In genomic region chr17:56546576-56546975, GRCm38 (mm10) we compare ENCODE assay signal across 21 mouse cellular contexts. TPM values are rescaled to one million over a fixed set of nuclear protein-coding genes. Genes with fewer than 3 reads are reported as not detected.
A peak's percentile ranks its signal among the peaks of the same experiment; 100 is the strongest.
DNase-seq lines count a peak whose midpoint lies in the region; ATAC-seq and TF ChIP-seq lines count a peak whose summit lies in the region.
"Had no signal": no experiment of that assay in that cellular context is flagged by ENCODE, and none has a peak within 500 bp of the region (broad histone marks: within the 10 kb centered on the region; RNA-seq: fewer than 3 reads in every experiment).

No protein-coding gene starts in this region.

- no peak for ATAC-seq in forebrain, embryonic 12.5 days (ENCODE audit: low FRiP score)
- no peak for ATAC-seq in hindbrain, embryonic 16.5 days
- no peak for ATAC-seq in midbrain, embryonic 15.5 days (replicated peaks)
- no peak for ATAC-seq in intestine, embryonic 16.5 days

- H3K4me1 ChIP-seq in forebrain, embryonic 12.5 days: peaks cover 50% of the 10 kb centered on the region
- H3K4me1 ChIP-seq in hindbrain, embryonic 16.5 days (ENCODE audit: control insufficient read depth, insufficient read depth, low read depth, low read length): peaks cover 20% of the 10 kb centered on the region
- peaks cover 31% of the 10 kb centered on the region for H3K4me1 ChIP-seq in midbrain, embryonic 15.5 days
- H3K4me1 ChIP-seq in intestine, embryonic 16.5 days (ENCODE audit: control insufficient read depth, insufficient read depth, low read length): no peaks in the 10 kb centered on the region

- no peak for DNase-seq in layer of hippocampus, adult 2 months (ENCODE audit: low spot score in 2 of 2)
- DNase-seq in layer of hippocampus, adult 9-10 months (ENCODE audit: low spot score): no peak
- no peak for DNase-seq in adrenal gland, postnatal 36 days
- DNase-seq in adrenal gland, adult 18-20 months (ENCODE audit: low spot score in 2 of 2): no peak
- DNase-seq: lung, postnatal 36 days; thymus, postnatal 4 days had no signal

- no peak overlapping the region for H3K4me2 ChIP-seq in forebrain, embryonic 12.5 days
- no peak overlapping the region for H3K4me2 ChIP-seq in hindbrain, embryonic 16.5 days (ENCODE audit: low read length)
- no peak overlapping the region for H3K4me2 ChIP-seq in midbrain, embryonic 15.5 days
- no peak overlapping the region for H3K4me2 ChIP-seq in intestine, embryonic 16.5 days (ENCODE audit: low read depth, low read length)

- H3K36me3 ChIP-seq in forebrain, embryonic 12.5 days (replicated peaks): no peaks in the 10 kb centered on the region
- no peaks in the 10 kb centered on the region for H3K36me3 ChIP-seq in hindbrain, embryonic 16.5 days (ENCODE audit: control insufficient read depth, insufficient read depth, low read length)
- H3K36me3 ChIP-seq in midbrain, embryonic 15.5 days (replicated peaks): no peaks in the 10 kb centered on the region
- no peaks in the 10 kb centered on the region for H3K36me3 ChIP-seq in intestine, embryonic 16.5 days (ENCODE audit: control insufficient read depth, insufficient read depth, low read length)

- H3K9ac ChIP-seq in forebrain, embryonic 12.5 days: no peak overlapping the region
- no peak overlapping the region; the same call in 1 of the 2 replicates for H3K9ac ChIP-seq in hindbrain, embryonic 16.5 days (ENCODE audit: low read depth, low read length)
- H3K9ac ChIP-seq in midbrain, embryonic 15.5 days: no peak overlapping the region
- H3K9ac ChIP-seq in intestine, embryonic 16.5 days (ENCODE audit: low read depth, low read length): no peak overlapping the region
- H3K9ac ChIP-seq: liver, embryonic 14.5 days had no signal

- H3K27me3 ChIP-seq in forebrain, embryonic 12.5 days: no peaks in the 10 kb centered on the region
- no peaks in the 10 kb centered on the region for H3K27me3 ChIP-seq in hindbrain, embryonic 16.5 days (replicated peaks; ENCODE audit: control insufficient read depth, insufficient read depth, low read length)
- no peaks in the 10 kb centered on the region for H3K27me3 ChIP-seq in midbrain, embryonic 15.5 days (replicated peaks)
- H3K27me3 ChIP-seq in intestine, embryonic 16.5 days (replicated peaks; ENCODE audit: control insufficient read depth, insufficient read depth, low read length): no peaks in the 10 kb centered on the region

- no peaks in the 10 kb centered on the region for H3K9me3 ChIP-seq in forebrain, embryonic 12.5 days
- no peaks in the 10 kb centered on the region for H3K9me3 ChIP-seq in hindbrain, embryonic 16.5 days (ENCODE audit: control insufficient read depth, low read length)
- H3K9me3 ChIP-seq in midbrain, embryonic 15.5 days: no peaks in the 10 kb centered on the region
- H3K9me3 ChIP-seq in intestine, embryonic 16.5 days (ENCODE audit: control insufficient read depth, low read length): 0 out of 2 replicates have a peak, but pooled peaks cover 2% of the 10 kb centered on the region

- H3K4me3 ChIP-seq in layer of hippocampus, adult 2 months: no peak overlapping the region
- H3K4me3 ChIP-seq in forebrain, embryonic 12.5 days (replicated peaks): no peak overlapping the region
- H3K4me3 ChIP-seq in hindbrain, embryonic 16.5 days (ENCODE audit: low read length): no peak overlapping the region
- no peak overlapping the region for H3K4me3 ChIP-seq in midbrain, embryonic 15.5 days
- H3K4me3 ChIP-seq in intestine, embryonic 16.5 days (ENCODE audit: low read length): no peak overlapping the region

- 88% methylated on average over 5 of the region's 5 CpGs for WGBS in forebrain, embryonic 12.5 days
- WGBS in hindbrain, embryonic 16.5 days: 88% methylated on average over 5 of the region's 5 CpGs
- 80% methylated on average over 5 of the region's 5 CpGs for WGBS in midbrain, embryonic 15.5 days
- 79% methylated on average over 5 of the region's 5 CpGs for WGBS in intestine, embryonic 16.5 days

- no peak for TF ChIP-seq CTCF in layer of hippocampus, adult 2 months (conservative IDR thresholded peaks at IDR 0.05)

- peak overlapping the region; percentile 56; the same call in 1 of the 2 replicates for H3K27ac ChIP-seq in layer of hippocampus, adult 2 months
- H3K27ac ChIP-seq in forebrain, embryonic 12.5 days: peak overlapping the region; percentile 59
- peak overlapping the region; percentile 54 for H3K27ac ChIP-seq in hindbrain, embryonic 16.5 days (ENCODE audit: low read depth, low read length)
- H3K27ac ChIP-seq in midbrain, embryonic 15.5 days: peak overlapping the region; percentile 46
- no peak overlapping the region for H3K27ac ChIP-seq in intestine, embryonic 16.5 days (ENCODE audit: low read length)
- H3K27ac ChIP-seq: liver, embryonic 14.5 days had no signal

RNA-seq across cellular contexts. Expression of gene Gm20219, which starts 7.6 kb away (rescaled TPM):
- total RNA-seq in layer of hippocampus, adult 2 months (2021): 1 to 10 TPM; 3.5 to 5.1 TPM
- 0.87 and 1.4 TPM in 2 replicates for polyA plus RNA-seq in forebrain, embryonic 12.5 days (2016; fragmentation: Nextera tagmentation; extraction: Ambion mirVana)
- polyA plus RNA-seq in hindbrain, embryonic 16.5 days (2015; fragmentation: Nextera tagmentation; extraction: Ambion mirVana): 0.95 and 1.1 TPM in 2 replicates
- 1.4 and 2.0 TPM in 2 replicates for polyA plus RNA-seq in midbrain, embryonic 15.5 days (2015; fragmentation: Nextera tagmentation; extraction: Ambion mirVana)
- 1 to 10 TPM in 1 of 2 experiments, under 1 TPM in 1; 0.95 to 1.6 TPM for total RNA-seq in adrenal gland, postnatal 36 days (2021)
- total RNA-seq in adrenal gland, adult 18-20 months (2021): 1 to 10 TPM in 1 of 2 experiments, under 1 TPM in 1; 0.86 to 1.0 TPM
- polyA plus RNA-seq in intestine, embryonic 16.5 days (2015; fragmentation: Nextera tagmentation; extraction: Ambion mirVana): 0.98 and 1.4 TPM in 2 replicates

RNA-seq across cellular contexts. Expression of gene Znrf4, which starts 34.3 kb away (rescaled TPM):
- not detected for total RNA-seq in layer of hippocampus, adult 2 months (2021)
- polyA plus RNA-seq in forebrain, embryonic 12.5 days (2016; fragmentation: Nextera tagmentation; extraction: Ambion mirVana): not detected in 2 replicates
- not detected in 2 replicates for polyA plus RNA-seq in hindbrain, embryonic 16.5 days (2015; fragmentation: Nextera tagmentation; extraction: Ambion mirVana)
- polyA plus RNA-seq in midbrain, embryonic 15.5 days (2015; fragmentation: Nextera tagmentation; extraction: Ambion mirVana): not detected in 2 replicates
- not detected for total RNA-seq in adrenal gland, postnatal 36 days (2021)
- not detected for total RNA-seq in adrenal gland, adult 18-20 months (2021)
- polyA plus RNA-seq in intestine, embryonic 16.5 days (2015; fragmentation: Nextera tagmentation; extraction: Ambion mirVana): not detected in 2 replicates
- total RNA-seq: adrenal gland, postnatal 10 days; gastrocnemius, adult 18-20 months; granulocyte monocyte progenitor cell, adult 5-6 weeks; layer of hippocampus, postnatal 10 days; left cerebral cortex, postnatal 25 days; monocyte, adult 5-6 weeks had no signal
- polyA plus RNA-seq: embryonic facial prominence, embryonic 11.5 days; heart, embryonic 16.5 days; kidney, embryonic 16.5 days; liver, embryonic 14.5 days; small intestine, adult 2 months had no signal

RNA-seq across cellular contexts. Expression of gene Safb2, which starts 37.8 kb away (rescaled TPM):
- 100 to 1,000 TPM; 134 to 168 TPM for total RNA-seq in layer of hippocampus, adult 2 months (2021)
- polyA plus RNA-seq in forebrain, embryonic 12.5 days (2016; fragmentation: Nextera tagmentation; extraction: Ambion mirVana): 100 and 104 TPM in 2 replicates
- 56.7 and 66.1 TPM in 2 replicates for polyA plus RNA-seq in hindbrain, embryonic 16.5 days (2015; fragmentation: Nextera tagmentation; extraction: Ambion mirVana)
- 78.4 and 86.1 TPM in 2 replicates for polyA plus RNA-seq in midbrain, embryonic 15.5 days (2015; fragmentation: Nextera tagmentation; extraction: Ambion mirVana)
- 100 to 1,000 TPM; 103 to 126 TPM for total RNA-seq in adrenal gland, postnatal 36 days (2021)
- total RNA-seq in adrenal gland, adult 18-20 months (2021): 100 to 1,000 TPM; 117 to 153 TPM
- 52.7 and 56.0 TPM in 2 replicates for polyA plus RNA-seq in intestine, embryonic 16.5 days (2015; fragmentation: Nextera tagmentation; extraction: Ambion mirVana)

RNA-seq across cellular contexts. Expression of gene Safb, which starts 38.0 kb away (rescaled TPM):
- total RNA-seq in layer of hippocampus, adult 2 months (2021): 100 to 1,000 TPM; 162 to 193 TPM
- polyA plus RNA-seq in forebrain, embryonic 12.5 days (2016; fragmentation: Nextera tagmentation; extraction: Ambion mirVana): 180 and 187 TPM in 2 replicates
- 95.5 and 109 TPM in 2 replicates for polyA plus RNA-seq in hindbrain, embryonic 16.5 days (2015; fragmentation: Nextera tagmentation; extraction: Ambion mirVana)
- 120 and 129 TPM in 2 replicates for polyA plus RNA-seq in midbrain, embryonic 15.5 days (2015; fragmentation: Nextera tagmentation; extraction: Ambion mirVana)
- 100 to 1,000 TPM; 103 to 122 TPM for total RNA-seq in adrenal gland, postnatal 36 days (2021)
- 100 to 1,000 TPM; 108 to 136 TPM for total RNA-seq in adrenal gland, adult 18-20 months (2021)
- 68.6 and 76.2 TPM in 2 replicates for polyA plus RNA-seq in intestine, embryonic 16.5 days (2015; fragmentation: Nextera tagmentation; extraction: Ambion mirVana)
